Mouse (Mus musculus): ENCODE results near the gene Dpp7. TPM values are rescaled to one million over a fixed set of nuclear protein-coding genes. Genes with fewer than 3 reads are reported as not detected.

Gene Dpp7
- 11.2 TPM in 2 replicates for polyA plus RNA-seq (2016; fragmentation: Nextera tagmentation; extraction: Ambion mirVana)

GRCm38 (mm10) chr2:25356208-25357079, at the start of gene Dpp7:
Dpp7 (minus strand) TSS chr2:25356359.
- 5% methylated on average over 13 of the region's 13 CpGs for WGBS (ENCODE audit: insufficient replicate concordance)
- Histone ChIP-seq H3K36me3 (peaks cover 29% of the 10 kb centered on the region), H3K4me2 (peak within 1 kb of the TSS; percentile 87), H3K4me3 (peak within 1 kb of the TSS; percentile 65), H3K27me3 (replicated peaks) (no peaks in the 10 kb centered on the region), H3K27ac (no peak within 1 kb of the TSS), H3K9ac (peak within 1 kb of the TSS; percentile 64), H3K4me1 (peaks cover 24% of the 10 kb centered on the region), H3K9me3 (replicated peaks) (no peaks in the 10 kb centered on the region)
- peak; percentile 80 for ATAC-seq

- Histone ChIP-seq H3K9me3 (replicated peaks) (no peaks in the 10 kb centered on the region), H3K27me3 (replicated peaks) (peaks cover 98% of the 10 kb centered on the region), H3K9ac (no peak overlapping the region), H3K36me3 (no peaks in the 10 kb centered on the region), H3K4me3 (no peak overlapping the region), H3K4me2 (no peak overlapping the region), H3K4me1 (peaks cover 15% of the 10 kb centered on the region), H3K27ac (no peak overlapping the region)
- no peak for ATAC-seq
- WGBS (ENCODE audit: insufficient replicate concordance) = 67% methylated on average over 4 of the region's 4 CpGs
Measured at GRCm38 (mm10) chr2:25403994-25404393, 47.8 kb upstream of the Dpp7 start.

DNA sequence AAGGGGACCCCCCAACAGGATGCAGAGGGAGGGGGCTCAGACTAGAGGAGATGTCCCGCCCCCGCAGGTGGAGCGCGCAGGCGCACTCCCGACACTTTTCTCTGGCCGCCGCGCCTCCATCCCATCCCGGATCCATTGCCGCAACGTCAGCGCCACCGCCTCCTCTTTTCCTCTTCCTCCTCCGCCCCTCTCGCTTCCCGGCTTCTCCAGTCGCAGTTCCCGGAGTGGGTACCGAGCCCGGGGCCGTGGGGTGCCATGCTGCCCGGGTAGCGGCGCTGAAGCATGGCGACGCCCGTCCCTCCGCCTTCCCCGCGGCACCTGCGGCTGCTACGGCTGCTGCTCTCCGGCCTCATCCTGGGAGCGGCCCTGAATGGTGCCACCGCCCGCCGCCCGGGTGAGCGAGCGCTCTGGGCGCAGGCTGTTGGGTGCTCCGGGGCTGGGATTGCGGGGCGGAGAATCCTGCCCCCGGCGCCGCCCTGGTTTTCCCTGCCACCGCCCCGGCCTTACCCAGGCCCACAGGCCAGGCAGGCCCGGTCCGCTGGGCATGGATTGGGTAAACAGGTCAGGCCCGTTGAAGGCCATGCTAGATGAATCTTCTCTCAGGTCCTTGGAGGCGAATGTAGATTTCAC, 46.9 kb upstream of the Dpp7 start:
- Histone ChIP-seq H3K27me3 (replicated peaks) (peaks cover 100% of the 10 kb centered on the region), H3K4me2 (peak overlapping the region; percentile 53), H3K36me3 (no peaks in the 10 kb centered on the region), H3K9ac (no peak overlapping the region), H3K27ac (no peak overlapping the region), H3K9me3 (replicated peaks) (no peaks in the 10 kb centered on the region), H3K4me3 (peak overlapping the region; percentile 44), H3K4me1 (peaks cover 15% of the 10 kb centered on the region)
- no peak for ATAC-seq
- 5% methylated on average over 49 of the region's 54 CpGs for WGBS (ENCODE audit: insufficient replicate concordance)

DNA sequence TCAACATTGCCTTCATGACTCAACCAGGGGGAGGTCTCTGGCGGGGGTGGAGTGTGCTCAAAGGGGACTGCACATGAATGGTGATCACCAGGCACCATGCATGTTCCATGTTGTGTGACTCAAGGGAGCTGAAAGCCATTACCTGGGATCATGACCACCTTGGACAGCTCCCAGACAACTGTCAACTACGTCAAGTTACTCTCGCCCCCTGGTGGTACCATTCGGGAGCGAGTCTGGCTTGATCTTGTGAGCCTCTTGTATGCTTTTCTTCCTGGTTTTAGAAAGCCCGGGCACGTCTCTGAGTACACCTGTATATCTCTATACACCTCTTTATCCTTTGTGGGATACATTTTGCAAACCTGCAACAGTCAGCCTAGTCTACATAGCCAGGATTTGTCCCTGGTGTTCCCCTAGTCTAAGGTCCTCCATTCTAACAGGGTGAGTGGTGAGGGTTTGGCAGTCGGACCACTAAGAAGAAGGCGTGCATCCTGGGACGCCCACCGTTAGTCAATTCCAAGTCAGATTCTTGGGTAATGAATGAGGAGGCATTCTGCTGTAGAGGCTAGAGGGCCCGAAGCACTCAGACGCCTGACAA, 46.3 kb upstream of the Dpp7 start:
- H3K9ac ChIP-seq = no peak overlapping the region
- 5% methylated on average over 13 of the region's 13 CpGs for WGBS (ENCODE audit: insufficient replicate concordance)

DNA sequence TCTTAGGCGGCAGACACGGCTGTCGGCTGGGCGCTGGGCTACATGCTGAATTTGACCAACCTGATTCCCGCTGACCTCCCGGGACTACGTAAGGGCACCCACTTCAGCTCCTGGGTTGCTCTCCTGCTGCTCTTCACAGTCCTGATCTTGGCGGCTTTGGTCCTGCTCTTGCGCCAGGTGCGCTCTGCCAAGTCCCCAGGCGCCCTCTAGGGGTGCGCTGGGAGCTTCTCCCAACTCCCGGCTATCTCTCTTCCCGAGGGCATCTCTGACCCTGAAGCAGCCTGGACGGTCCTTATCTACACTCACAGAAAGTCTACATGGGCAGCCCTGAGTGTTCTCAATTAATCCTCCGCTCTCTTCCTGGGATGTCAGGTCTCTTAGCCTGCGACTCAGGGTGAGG, 44.6 kb upstream of the Dpp7 start:
- WGBS (ENCODE audit: insufficient replicate concordance) = 4% methylated on average over 17 of the region's 17 CpGs
- Histone ChIP-seq H3K9ac (no peak overlapping the region), H3K4me2 (peak overlapping the region; percentile 24; the same call in 1 of the 2 replicates), H3K4me1 (peaks cover 21% of the 10 kb centered on the region), H3K36me3 (no peaks in the 10 kb centered on the region), H3K27ac (no peak overlapping the region), H3K9me3 (replicated peaks) (no peaks in the 10 kb centered on the region), H3K4me3 (no peak overlapping the region), H3K27me3 (replicated peaks) (peaks cover 100% of the 10 kb centered on the region)
- ATAC-seq = peak; percentile 38; the same call in 1 of the 2 replicates

More for the DNA sequence above, 46.3 kb upstream of the Dpp7 start:
- peak overlapping the region; percentile 44 for H3K4me3 ChIP-seq
- peak overlapping the region; percentile 53 for H3K4me2 ChIP-seq
- H3K27ac ChIP-seq = no peak overlapping the region
- no peaks in the 10 kb centered on the region for H3K9me3 ChIP-seq (replicated peaks)
- ATAC-seq = no peak
- H3K36me3 ChIP-seq = no peaks in the 10 kb centered on the region
- peaks cover 100% of the 10 kb centered on the region for H3K27me3 ChIP-seq (replicated peaks)
- peaks cover 15% of the 10 kb centered on the region for H3K4me1 ChIP-seq

- no peak for ATAC-seq
- no peak overlapping the region for H3K9ac ChIP-seq
- WGBS (ENCODE audit: insufficient replicate concordance) = 21% methylated on average over 16 of the region's 16 CpGs
- no peak overlapping the region for H3K27ac ChIP-seq
- peak overlapping the region; percentile 24; the same call in 1 of the 2 replicates for H3K4me2 ChIP-seq
- peaks cover 25% of the 10 kb centered on the region for H3K4me1 ChIP-seq
- peaks cover 100% of the 10 kb centered on the region for H3K27me3 ChIP-seq (replicated peaks)
- H3K9me3 ChIP-seq (replicated peaks) = no peaks in the 10 kb centered on the region
- no peaks in the 10 kb centered on the region for H3K36me3 ChIP-seq
- no peak overlapping the region for H3K4me3 ChIP-seq
Measured at GRCm38 (mm10) chr2:25400291-25400690, 44.1 kb upstream of the Dpp7 start.

DNA sequence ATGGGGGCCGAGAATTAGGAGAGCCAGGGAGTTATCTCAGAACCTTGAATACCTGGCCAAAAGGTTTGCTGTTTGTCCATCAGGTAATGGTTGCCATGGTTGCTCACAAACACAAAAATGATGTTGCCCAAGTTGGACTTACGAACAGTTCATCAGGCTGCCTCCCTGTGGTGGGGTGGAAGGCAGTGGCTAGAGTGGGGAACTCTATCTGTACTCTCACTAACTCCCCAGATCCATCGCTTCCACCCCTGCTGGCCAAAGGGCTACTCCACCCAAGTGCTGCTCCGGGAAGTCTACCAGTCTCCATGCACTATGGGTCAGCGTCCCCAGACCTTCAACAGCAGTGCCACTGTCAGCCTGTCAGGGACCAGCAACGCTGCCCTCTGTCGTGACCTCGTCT, 42.9 kb upstream of the Dpp7 start, which contains the start of gene Npdc1:
Npdc1 (plus strand) TSS at position 301 of the 400 bp plus-strand sequence.
- Histone ChIP-seq H3K27me3 (replicated peaks) (peaks cover 100% of the 10 kb centered on the region), H3K4me2 (no peak within 1 kb of the TSS), H3K36me3 (no peaks in the 10 kb centered on the region), H3K4me3 (no peak within 1 kb of the TSS), H3K9me3 (replicated peaks) (no peaks in the 10 kb centered on the region), H3K9ac (no peak within 1 kb of the TSS), H3K27ac (no peak within 1 kb of the TSS), H3K4me1 (peaks cover 25% of the 10 kb centered on the region)
- WGBS (ENCODE audit: insufficient replicate concordance) = 43% methylated on average over 8 of the region's 8 CpGs
- no peak for ATAC-seq

DNA sequence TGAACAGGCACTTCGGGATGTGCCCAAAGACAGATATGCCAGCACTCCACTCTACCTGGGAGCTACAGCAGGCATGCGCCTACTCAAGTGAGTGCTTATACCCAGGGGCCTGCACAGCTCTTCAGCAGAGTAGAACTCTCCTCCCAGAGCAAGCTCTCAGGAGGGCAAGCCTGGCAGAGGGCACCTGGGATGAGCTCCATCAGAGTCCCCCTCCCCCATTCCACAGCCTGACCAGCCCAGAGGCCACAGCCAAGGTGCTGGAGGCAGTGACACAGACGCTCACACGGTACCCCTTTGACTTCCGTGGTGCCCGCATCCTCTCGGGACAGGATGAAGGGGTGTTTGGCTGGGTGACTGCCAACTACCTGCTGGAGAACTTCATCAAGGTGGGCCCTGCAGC, 41.9 kb upstream of the Dpp7 start:
- no peaks in the 10 kb centered on the region for H3K36me3 ChIP-seq
- ATAC-seq = no peak
- no peak overlapping the region for H3K4me3 ChIP-seq
- H3K4me2 ChIP-seq = no peak overlapping the region
- peaks cover 23% of the 10 kb centered on the region for H3K4me1 ChIP-seq
- WGBS (ENCODE audit: insufficient replicate concordance) = 76% methylated on average over 7 of the region's 7 CpGs
- H3K27ac ChIP-seq = no peak overlapping the region
- no peaks in the 10 kb centered on the region for H3K9me3 ChIP-seq (replicated peaks)
- H3K9ac ChIP-seq = no peak overlapping the region
- peaks cover 100% of the 10 kb centered on the region for H3K27me3 ChIP-seq (replicated peaks)

- Histone ChIP-seq H3K4me3 (no peak overlapping the region), H3K36me3 (no peaks in the 10 kb centered on the region), H3K9me3 (replicated peaks) (no peaks in the 10 kb centered on the region), H3K27me3 (replicated peaks) (peaks cover 99% of the 10 kb centered on the region), H3K27ac (no peak overlapping the region), H3K4me1 (peaks cover 17% of the 10 kb centered on the region), H3K4me2 (no peak overlapping the region), H3K9ac (no peak overlapping the region)
- no peak for ATAC-seq
- WGBS (ENCODE audit: insufficient replicate concordance) = 8% methylated on average over 1 of the region's 1 CpGs
Measured at GRCm38 (mm10) chr2:25397010-25397409, 40.9 kb upstream of the Dpp7 start.

GRCm38 (mm10) chr2:25396597-25396983, 40.4 kb upstream of the Dpp7 start:
- no peak overlapping the region for H3K9ac ChIP-seq
- H3K9me3 ChIP-seq (replicated peaks) = no peaks in the 10 kb centered on the region
- ATAC-seq = no peak
- no peak overlapping the region for H3K27ac ChIP-seq
- peaks cover 99% of the 10 kb centered on the region for H3K27me3 ChIP-seq (replicated peaks)
- H3K4me1 ChIP-seq = peaks cover 17% of the 10 kb centered on the region
- H3K36me3 ChIP-seq = no peaks in the 10 kb centered on the region
- 26% methylated on average over 3 of the region's 3 CpGs for WGBS (ENCODE audit: insufficient replicate concordance)
- peak overlapping the region; percentile 48; the same call in 1 of the 2 replicates for H3K4me3 ChIP-seq
- peak overlapping the region; percentile 70 for H3K4me2 ChIP-seq

DNA sequence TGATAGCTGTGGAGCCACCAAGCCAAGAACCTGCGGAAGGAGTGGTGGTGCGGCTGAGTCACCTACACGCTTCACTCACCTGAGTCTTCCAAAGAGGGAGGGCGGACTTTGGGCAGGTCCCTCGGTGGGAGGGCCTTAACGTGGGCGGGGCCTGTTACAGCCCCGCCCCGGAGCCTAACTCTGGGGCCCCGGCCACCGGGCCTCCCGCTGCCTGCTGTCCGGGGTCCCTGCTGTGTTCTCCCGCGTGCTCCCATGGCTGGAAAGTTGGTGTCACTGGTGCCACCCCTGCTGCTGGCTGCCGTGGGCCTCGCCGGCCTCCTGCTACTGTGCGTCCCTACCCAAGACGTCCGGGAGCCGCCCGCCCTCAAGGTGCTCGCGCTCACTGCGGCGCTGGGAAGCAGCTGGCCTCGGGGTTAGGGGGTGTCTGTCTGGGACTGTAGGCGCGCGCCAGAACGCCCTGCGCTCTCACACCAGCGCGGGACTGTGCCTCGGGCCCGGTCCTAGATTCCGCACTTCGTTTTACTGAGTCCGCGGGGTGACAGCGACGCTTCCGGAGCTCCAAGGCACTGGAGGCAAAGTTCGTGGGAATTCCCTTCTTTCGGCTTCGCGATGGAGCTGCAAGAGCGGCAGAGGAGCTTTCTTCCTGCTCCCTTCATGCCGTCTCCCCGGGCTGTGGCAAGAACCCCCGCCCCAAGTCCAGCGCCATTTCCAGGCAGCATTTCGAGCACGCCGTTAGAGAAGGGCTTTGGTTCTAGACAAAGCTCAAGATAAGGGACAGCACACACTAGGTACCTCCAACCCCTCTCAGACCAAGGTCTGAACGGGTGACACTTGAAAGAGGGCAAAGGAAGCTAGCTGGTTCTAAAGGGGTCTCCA, 39.8 kb upstream of the Dpp7 start, which contains the start of gene Entpd2:
Entpd2 (plus strand) TSS at position 154 of the 876 bp plus-strand sequence.
- Histone ChIP-seq H3K9ac (peak within 1 kb of the TSS; percentile 14; the same call in 1 of the 2 replicates), H3K27me3 (replicated peaks) (peaks cover 96% of the 10 kb centered on the region), H3K36me3 (no peaks in the 10 kb centered on the region)

More for the DNA sequence above, 39.8 kb upstream of the Dpp7 start, which contains the start of gene Entpd2:
- no peaks in the 10 kb centered on the region for H3K9me3 ChIP-seq (replicated peaks)
- peaks cover 17% of the 10 kb centered on the region for H3K4me1 ChIP-seq
- peak within 1 kb of the TSS; percentile 70 for H3K4me2 ChIP-seq
- peak; percentile 30; the same call in 1 of the 2 replicates for ATAC-seq
- no peak within 1 kb of the TSS for H3K27ac ChIP-seq
- 3% methylated on average over 57 of the region's 57 CpGs for whole genome bisulfite sequencing (ENCODE audit: insufficient replicate concordance)
- peak within 1 kb of the TSS; percentile 48 for H3K4me3 ChIP-seq
